Mouse (Mus musculus): Measurements from ENCODE around the gene Kif3c. TPM values are rescaled to one million over a fixed set of nuclear protein-coding genes. Genes with fewer than 3 reads are reported as not detected.
A peak's percentile ranks its signal among the peaks of the same experiment; 100 is the strongest.

Kif3c gene
- total RNA-seq (2021): 100 to 1,000 TPM; 176 to 177 TPM
- long read RNA-seq, experiment 1, full-length matches to known transcripts: 140 of 176 reads
- long read RNA-seq, experiment 1, partial matches to known transcripts: 19 of 176 reads
- long read RNA-seq, experiment 1, other reads (novel, unspliced or antisense): 17 of 176 reads
- long read RNA-seq, experiment 2, full-length matches to known transcripts: 84 of 117 reads
- long read RNA-seq, experiment 2, partial matches to known transcripts: 21 of 117 reads
- long read RNA-seq, experiment 2, other reads (novel, unspliced or antisense): 12 of 117 reads

DNA sequence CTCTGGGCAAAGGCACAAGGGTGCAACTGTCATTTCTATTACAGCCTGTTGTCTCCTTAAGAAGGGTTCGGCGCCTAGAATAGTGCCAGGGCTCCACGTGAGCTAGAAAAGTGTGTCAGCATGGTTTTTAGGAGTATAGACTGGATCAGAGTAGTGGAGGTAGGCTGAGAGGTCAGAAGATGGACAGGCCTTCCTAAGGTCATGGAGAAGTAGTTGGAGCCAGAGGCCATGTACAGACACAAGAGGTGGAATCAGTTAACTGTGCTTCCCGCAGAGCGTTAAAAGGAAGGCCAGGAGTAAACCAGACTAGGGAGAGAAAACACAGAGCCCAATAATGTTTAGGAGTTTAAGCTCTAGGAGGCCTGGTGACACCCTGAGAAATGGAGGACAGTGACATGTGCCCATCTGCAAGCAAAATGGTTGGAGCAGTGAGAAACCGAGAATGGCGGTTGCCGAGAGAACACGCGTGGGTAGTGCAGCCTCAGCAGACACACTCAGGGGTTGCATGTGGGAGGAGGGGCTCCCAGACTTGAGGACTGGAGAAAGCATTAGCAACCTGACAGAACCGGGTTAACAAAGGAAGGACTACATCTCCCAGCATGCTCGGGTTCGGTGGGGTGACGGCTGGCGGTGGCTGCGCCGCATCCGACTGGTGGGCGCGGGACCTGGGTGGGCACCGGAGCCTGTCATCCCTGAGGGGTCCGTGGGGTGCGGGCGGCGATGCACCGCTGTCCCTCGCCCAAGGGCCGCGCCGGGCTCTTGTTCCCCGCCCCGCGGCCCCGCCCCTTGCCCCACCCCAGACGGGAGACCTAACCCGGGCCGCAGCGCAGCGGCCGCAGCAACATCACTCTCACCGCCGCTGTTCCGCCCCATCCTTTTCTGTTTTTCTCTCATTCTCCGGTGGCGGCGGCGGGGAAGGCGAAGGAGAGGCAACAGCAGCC is at the start of gene Kif3c:
Gene Kif3c, plus strand, starts transcription at position 625 of the 941 bp plus-strand sequence.
- DNase-seq (ENCODE audit: low spot score in 2 of 2): peak; percentile 85 to 92

DNA sequence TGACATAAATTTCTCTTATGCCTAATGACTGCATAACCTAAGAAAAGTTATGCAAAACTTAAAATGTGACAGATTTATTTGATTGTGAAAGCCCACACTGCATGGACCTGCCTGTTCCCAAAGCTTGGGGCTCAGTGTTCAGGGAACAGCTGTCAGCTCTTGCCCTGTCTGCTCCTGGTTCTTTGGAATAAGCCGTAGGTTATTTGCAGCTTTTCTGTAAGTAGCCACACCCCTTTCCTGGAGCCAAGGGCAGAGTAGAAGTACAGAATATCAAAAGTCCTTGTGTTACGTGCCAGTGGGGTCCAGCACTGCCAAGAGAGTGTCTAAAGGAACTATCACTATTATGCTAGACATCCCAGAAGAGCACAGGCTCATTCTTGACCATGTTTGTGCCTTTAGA is 48.8 kb upstream of the Kif3c start:
- no peak for DNase-seq (ENCODE audit: low spot score in 2 of 2)

DNA sequence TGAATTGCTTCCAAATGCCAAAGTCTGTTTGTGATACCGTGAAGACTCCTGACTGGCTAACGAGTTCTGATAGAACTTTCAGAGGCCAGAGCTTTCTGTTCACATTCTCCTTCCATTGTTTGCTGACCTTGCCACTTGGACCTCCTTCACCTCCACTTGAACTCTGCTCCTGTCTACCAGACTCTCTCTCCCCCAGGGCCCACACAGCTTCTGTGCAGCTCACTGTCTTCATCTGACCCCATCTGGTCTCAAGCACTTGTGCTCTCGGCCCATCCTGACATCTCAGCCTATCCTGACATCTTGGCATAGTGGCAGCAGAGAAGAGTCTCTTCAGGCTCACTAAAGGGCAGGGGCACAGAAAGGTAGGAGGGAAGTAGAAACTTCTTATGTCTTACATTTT is 48.0 kb upstream of the Kif3c start:
- no peak for DNase-seq (ENCODE audit: low spot score in 2 of 2)

DNA sequence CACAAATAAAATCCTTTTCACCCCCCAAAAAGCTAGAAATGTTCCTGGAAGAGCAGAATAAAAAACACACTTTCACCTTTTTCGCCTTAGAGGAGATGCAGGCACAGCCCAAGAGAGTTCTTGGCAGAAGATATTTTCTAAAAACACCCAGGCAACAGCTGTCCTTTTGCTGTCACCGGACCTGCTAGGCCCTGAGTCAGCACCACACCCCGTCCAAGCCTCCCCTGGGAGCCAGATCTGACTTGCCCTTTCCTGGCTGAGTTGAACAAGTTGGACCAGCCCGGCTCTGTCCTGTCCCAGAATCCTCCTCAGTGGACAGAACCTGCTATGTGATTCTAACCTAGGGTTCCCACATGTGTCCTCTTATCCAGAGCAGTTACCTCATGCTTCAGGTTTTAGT is 45.6 kb upstream of the Kif3c start:
- no peak for DNase-seq (ENCODE audit: low spot score in 2 of 2)

DNA sequence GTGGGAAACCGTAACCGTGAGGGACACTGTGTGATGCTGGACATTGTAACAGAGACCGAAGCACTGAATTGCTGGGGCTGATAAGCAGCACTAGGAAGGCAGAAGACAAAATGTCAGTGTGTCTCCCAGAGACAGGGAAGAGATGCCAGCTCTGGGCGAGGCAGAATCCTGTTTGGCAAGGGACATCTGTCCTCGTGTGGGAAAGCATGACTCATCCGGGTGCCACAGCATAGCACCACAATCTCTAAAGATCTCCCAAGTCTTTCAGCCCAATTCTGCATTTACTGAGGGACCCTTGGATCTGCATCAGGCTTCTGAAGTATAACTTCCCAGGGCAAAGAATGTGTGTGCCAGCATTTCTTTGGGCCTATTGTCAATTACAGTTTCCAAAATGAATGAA is 41.7 kb upstream of the Kif3c start:
- peak; percentile 59 to 69 for DNase-seq (ENCODE audit: low spot score in 2 of 2)

DNA sequence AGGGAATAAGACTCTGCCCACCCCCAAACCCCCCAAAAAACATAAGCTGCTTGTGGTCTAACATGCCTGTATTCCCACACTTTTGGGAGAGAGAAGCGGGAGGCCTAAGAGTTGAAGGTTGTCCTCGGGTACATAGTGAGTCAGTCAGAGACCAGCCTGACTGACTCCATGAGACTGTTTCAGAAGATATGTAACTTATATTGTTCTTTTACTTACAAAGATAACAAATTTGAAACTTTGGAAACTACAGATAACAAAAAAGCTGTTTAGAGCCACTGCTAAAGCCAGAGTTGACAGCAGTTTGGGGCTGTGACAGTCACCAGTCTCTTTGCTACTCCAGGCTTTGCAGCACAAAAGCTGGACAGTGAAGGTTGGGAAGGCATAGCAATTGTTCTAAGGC is 39.7 kb upstream of the Kif3c start:
- DNase-seq (ENCODE audit: low spot score in 2 of 2): no peak

DNA sequence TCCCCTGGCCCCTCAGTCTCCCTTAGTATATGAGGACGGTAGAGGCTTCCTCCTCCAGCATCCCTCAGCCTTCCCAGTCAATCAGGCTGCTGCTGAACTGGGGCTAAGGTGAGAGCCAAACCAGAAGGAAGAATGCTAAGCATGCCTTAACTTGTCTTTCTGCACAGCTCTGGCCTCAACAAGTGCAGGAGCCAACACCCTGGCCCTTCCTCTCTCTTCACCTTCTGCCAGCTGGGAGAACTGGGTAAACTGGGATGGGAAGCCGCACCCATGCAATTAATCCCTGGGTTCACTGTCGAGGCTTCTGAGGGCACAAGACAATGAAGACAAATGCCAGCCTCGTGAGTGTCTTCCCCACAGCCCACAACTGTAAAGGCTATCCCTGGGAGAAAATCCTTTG is 35.3 kb upstream of the Kif3c start:
- DNase-seq (ENCODE audit: low spot score in 2 of 2): no peak

DNA sequence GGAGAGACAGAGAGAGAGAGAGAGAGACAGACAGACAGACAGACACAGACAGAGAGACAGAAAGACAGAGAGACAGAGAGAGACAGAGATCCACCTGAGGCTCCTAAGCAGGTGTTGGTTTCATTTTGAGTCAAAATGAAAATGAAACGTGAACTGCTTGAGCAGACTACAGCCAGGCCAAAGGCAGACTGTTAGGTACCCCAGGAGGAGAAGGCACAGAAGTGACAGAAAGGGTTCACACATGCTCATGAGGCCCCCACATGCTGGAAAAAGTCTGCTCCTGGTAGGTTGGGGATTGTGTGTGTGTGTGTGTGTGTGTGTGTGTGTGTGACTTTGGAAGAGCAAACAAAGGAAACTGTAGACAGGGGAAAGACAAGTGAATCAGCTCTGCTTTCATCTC is 26.0 kb upstream of the Kif3c start:
- no peak for DNase-seq (ENCODE audit: low spot score in 2 of 2)

DNA sequence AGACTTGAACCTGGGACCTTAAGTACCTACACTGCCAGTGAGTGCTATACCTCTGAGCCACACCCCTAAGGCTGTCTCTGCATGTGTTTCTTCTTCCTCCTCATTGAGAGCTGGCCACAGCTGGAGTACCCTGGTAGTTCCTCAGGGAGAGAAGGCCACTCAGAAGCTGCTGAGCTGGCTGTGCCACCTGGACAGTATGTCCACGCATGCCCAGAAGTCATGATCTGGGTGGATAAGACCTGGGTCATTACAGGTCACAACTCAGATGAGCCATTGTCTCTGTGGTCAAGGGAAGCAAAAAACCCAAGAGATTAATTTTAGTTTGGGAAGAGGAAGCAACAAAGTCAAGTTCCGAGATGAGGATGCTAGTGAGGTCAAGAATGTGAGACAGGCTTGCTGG is 20.8 kb upstream of the Kif3c start:
- DNase-seq (ENCODE audit: low spot score in 2 of 2): no peak

DNA sequence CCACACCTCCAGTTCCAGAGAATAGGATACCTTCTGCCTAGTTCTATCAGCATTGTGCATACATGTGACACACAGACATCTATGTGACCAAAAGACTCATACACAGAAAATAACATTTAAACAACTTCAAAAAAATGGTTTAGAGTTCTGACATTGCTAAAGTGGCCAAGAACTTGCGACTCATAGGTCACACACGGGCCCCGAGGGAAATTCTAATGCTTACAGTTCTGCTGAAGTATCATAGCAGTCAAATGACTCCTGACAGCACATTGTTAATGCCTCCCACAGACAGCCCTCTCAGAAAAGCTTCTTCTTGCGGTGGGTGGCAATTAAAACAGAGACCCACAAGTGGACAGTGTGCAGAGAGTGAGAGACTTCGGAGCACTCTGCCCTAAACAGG is 19.9 kb upstream of the Kif3c start:
- no peak for DNase-seq (ENCODE audit: low spot score in 2 of 2)

DNA sequence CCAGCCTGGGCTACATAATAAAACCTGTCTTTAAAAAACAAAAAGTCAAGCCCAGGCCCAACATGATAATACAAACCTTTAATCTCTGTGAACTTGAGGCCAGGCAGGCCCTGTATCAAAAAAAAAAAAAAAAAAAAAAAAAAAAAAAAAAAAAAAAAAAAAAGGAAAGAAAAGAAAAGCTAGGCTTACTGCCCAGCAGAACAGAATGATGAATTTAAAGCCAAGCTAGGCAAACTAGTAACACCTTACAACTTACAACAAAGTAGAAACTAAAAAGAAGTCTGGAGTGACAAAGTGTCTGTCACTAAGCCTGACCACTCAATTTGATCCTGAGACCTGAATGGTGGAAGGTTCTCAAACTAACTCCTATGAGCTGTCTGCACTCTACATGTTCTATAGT is 17.2 kb upstream of the Kif3c start:
- DNase-seq (ENCODE audit: low spot score in 2 of 2): no peak

DNA sequence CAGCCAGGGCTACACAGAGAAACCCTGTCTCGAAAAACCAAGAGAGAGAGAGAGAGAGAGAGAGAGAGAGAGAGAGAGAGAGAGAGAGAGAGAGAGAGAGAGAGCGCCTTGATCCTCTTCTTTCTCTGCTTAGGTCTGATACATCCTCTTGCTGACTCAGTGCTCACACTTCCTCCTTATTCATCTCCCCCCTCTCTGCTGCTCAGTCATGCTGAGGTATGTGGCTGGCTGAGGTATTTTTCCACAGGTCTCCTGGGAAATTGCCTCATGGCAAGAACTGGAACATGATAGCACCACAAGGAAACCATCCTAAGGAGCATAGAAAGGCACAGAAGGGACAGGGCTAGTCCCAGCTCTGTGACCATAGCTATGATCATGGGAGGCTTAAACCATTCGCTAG is 15.5 kb upstream of the Kif3c start:
- DNase-seq (ENCODE audit: low spot score in 2 of 2): no peak

DNA sequence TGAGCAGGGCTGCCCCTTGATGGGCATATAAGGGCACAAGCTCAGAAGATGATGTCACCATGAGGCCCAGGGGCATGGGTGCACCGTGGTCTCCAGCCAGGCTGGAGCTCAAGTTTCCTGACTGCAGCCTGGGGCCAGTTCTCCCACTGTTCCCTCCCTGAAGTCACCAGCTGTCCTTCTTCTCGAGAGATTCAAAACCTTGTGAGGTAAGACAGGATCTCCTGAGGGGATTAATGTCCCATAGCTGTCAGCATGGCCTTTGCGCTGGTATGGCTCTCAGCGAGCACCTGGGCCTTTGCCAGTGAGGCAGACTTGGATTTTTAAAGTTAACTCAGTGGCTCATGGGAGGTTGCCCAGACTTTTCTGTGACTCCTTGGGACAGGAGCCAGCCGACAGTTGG is 14.8 kb upstream of the Kif3c start:
- DNase-seq (ENCODE audit: low spot score in 2 of 2): no peak

DNA sequence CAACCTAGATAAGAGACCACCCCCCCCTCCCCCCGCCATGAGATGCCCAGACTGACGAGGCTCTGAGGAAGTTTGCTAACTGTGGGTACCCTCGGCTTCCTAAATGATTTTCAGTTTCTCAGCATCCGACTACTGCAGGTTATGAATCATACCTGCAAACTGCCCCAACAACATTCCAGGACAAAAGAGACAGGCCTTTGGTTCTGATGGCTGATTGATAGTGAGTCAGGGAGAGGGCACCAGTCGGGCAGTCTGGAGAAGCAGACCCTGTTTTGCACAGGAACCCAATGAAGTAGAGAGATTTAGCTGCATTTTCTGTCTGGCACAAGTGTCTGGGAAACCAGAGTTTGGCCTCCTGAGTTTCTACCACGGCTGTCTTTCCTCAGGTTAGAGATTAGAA is 12.7 kb upstream of the Kif3c start:
- DNase-seq (ENCODE audit: low spot score in 2 of 2): no peak

DNA sequence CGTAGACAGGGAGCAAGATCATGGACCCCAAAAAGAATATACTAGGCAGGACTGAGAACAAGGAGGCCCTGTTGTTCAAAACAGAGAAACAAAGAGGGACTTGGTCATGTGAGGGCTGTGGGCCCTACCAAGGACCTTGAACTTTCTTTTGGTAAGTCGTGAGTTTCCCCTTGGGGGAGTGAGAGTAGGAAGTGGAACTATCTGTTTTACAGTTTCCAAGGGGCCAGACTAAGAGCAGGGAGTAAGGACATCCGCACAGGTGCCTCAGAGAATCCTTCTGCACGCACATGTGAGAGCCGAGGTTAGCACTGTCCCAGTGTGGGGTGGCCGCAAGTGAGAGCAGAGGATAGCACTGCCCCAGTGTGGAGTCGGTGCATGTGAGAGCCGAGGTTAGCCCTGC is 9.9 kb upstream of the Kif3c start:
- no peak for DNase-seq (ENCODE audit: low spot score in 2 of 2)

DNA sequence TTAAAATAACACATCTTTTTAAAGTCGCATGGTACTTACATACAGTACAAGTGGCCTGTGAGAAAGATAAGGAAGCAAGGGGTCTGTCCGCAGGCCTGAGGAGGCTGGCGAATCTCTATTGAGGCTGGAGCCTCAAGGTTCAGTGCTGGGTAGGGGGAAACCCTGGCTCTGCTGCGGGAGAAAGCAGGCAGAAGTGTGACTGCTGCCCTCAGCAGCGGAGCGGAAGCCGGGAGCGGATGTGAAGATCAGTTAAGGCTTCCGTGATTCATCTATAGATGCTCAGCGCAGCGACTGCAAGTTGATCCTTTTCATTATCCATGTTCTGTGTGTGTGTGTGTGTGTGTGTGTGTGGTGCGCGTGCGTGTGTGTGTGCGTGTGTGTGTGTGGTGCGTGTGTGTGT is 8.1 kb upstream of the Kif3c start:
- DNase-seq (ENCODE audit: low spot score in 2 of 2): no peak

DNA sequence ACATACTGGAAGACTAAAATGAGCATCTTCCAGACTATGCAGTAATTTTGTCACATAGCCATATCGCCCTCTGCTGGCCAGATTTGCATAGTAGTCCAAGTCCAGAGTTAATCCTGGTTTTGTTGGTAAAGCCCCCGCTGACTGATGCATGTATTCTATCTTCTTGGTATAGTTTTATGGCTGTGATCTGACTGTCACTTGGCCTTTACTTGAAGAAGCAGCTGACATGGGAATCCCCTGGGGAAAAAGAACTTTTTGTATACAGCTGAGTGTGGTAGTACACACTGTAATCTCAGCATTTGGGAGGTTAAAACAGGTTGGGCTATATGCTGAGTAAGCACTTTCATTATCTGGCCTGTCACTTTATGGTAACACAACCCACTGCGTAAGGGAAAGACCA is 5.6 kb upstream of the Kif3c start:
- DNase-seq (ENCODE audit: low spot score in 2 of 2): peak; percentile 77 to 90

DNA sequence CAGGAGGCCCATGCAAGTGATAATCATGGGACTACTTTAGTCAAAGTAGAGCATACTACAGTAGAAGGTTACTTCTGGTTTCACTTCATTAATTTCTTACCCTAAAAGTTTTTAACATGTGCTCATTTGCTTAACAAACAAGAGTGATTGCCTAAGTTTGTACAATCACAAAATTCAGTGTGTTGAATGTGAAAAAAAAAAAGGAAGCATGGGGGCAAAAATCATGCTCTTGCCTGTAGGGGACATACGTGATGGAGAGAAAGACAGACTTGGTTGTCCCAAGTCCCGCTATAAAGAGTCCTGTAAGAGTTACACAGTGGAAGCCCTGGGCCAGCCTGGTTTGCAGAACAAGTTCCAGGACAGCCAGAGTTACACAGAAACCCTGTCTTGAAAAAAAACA is 4.9 kb upstream of the Kif3c start:
- no peak for DNase-seq (ENCODE audit: low spot score in 2 of 2)

DNA sequence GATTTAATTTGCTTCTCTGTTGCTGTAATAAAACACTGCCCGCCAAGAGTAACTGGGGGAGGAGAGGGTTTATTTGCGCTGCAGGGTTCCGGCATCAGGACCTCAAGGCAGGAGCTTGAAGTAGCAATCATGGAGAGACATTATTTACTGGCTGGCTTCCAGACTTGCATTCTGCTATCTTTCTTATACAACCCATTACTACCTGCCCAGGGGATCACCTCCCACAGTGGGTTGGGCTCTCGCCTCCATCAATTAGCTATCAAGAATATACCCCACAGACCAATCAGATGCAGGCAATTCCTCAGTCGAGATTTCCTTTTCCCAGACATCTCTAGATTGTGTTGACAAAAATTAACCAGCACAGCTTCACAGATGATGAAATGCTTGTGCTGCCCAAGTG is 856 bp upstream of the Kif3c start:
- DNase-seq (ENCODE audit: low spot score in 2 of 2): no peak

DNA sequence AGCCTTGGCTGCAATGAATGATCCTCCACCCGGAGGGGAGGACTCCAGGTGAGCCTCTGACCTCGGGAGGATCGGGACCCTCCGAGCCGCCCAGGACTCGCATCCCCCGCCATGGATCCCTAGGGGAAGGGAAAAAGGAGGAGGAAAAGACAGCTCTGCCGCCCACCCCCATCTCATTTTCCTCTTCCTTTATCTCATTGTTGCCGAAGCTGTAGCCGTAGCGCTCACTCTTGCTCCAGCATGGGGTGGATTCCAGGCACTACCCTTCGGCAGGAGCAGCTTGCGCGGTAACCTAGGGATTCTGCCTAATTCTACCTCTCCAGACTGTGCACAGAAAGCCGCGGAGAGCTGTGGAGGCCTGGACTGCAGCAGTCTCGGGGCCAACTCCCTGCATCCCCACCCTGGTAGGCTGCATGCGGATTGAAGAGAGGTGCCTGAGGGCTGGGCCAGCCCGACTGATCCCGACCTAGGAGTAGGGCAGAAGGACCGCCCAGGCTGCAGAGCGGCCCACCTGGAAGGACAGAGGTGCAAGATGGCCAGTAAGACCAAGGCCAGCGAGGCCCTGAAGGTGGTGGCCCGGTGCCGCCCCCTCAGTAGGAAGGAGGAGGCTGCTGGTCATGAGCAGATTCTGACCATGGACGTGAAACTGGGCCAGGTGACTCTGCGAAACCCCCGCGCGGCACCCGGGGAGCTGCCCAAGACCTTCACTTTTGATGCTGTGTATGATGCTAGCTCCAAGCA is 687 bp downstream of the Kif3c start:
- DNase-seq (ENCODE audit: low spot score in 2 of 2): peak; percentile 27 to 44

DNA sequence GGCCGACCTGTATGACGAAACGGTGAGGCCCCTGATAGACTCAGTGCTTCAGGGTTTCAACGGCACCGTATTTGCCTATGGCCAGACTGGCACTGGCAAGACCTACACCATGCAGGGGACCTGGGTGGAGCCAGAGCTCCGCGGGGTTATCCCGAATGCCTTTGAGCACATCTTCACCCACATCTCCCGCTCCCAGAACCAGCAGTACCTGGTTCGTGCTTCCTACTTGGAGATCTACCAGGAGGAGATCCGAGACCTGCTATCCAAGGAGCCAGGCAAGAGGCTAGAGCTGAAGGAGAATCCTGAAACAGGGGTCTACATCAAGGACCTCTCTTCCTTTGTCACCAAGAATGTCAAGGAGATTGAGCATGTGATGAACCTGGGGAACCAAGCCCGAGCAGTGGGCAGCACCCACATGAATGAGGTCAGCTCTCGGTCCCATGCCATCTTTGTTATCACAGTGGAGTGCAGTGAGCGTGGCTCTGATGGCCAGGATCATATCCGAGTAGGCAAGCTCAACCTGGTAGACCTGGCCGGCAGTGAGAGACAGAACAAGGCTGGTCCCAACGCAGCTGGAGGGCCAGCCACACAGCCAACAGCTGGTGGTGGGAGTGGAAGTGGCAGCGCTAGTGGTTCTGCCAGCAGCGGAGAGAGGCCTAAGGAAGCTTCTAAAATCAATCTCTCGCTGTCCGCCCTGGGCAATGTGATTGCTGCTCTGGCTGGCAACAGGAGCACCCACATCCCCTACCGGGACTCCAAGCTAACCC is 1.4 kb downstream of the Kif3c start:
- DNase-seq (ENCODE audit: low spot score in 2 of 2): peak in 1 of 2 experiments; percentile 31

All from left cerebral cortex, adult 18-20 months (tissue).